Mouse (Mus musculus) MEL (cell line): Measurements from ENCODE around the gene Cuta.

Experiments used
- CHD1 ChIP-seq: IDR thresholded peaks from 2 replicates; pipeline ENCODE4 v1.6.1; 2012; ENCODE audit warnings: low read depth, mild to moderate bottlenecking, inconsistent platforms, low read length, improper control_type of control experiment
- CHD2 ChIP-seq: IDR thresholded peaks from 2 replicates; pipeline ENCODE4 v1.6.1; 2011; ENCODE audit warnings: low read length, improper control_type of control experiment
- CTCF ChIP-seq, 3 experiments: IDR thresholded peaks in 2 of 3; conservative IDR thresholded peaks in 1 of 3; 2 replicates each; pipeline ENCODE4 v1.5.1; 2011 to 2012; ENCODE audit warnings: low read length in 3 of 3, low read depth in 2 of 3, mild to moderate bottlenecking in 2 of 3, improper control_type of control experiment in 1 of 3, inconsistent platforms in 1 of 3, mixed read lengths in 1 of 3, moderate library complexity in 1 of 3; ENCODE audit not compliant: control insufficient read depth in 1 of 3, insufficient read depth in 1 of 3, poor library complexity in 1 of 3, severe bottlenecking in 1 of 3
- EP300 ChIP-seq, 2 experiments: IDR thresholded peaks; 2 replicates each; pipeline ENCODE4 v1.6.1; 2011; ENCODE audit warnings: improper control_type of control experiment in 2 of 2, low read length in 2 of 2, low read depth in 1 of 2, mild to moderate bottlenecking in 1 of 2
- ETS1 ChIP-seq: IDR thresholded peaks from 2 replicates; pipeline ENCODE4 v1.6.1; 2012; ENCODE audit warnings: low read depth, mild to moderate bottlenecking, inconsistent platforms, low read length, improper control_type of control experiment, moderate library complexity
- GABPA ChIP-seq: IDR thresholded peaks from 2 replicates; pipeline ENCODE4 v1.6.1; 2012; ENCODE audit warnings: low read depth, mild to moderate bottlenecking, inconsistent platforms, low read length, improper control_type of control experiment, moderate library complexity
- JUND ChIP-seq: IDR thresholded peaks from 2 replicates; pipeline ENCODE4 v1.6.1; 2011; ENCODE audit warnings: low read depth, mild to moderate bottlenecking, improper control_type of control experiment, low read length
- MEF2A ChIP-seq: IDR thresholded peaks from 2 replicates; pipeline ENCODE4 v1.6.1; 2014; ENCODE audit warnings: low read depth, mild to moderate bottlenecking, inconsistent platforms, low read length, improper control_type of control experiment; ENCODE audit not compliant: poor library complexity, insufficient replicate concordance, severe bottlenecking; ENCODE audit errors: extremely low read depth
- POLR2A ChIP-seq, 2 experiments: IDR thresholded peaks; 2 replicates each; pipeline ENCODE4 v1.6.1; 2011 to 2012; ENCODE audit warnings: low read length in 2 of 2, mild to moderate bottlenecking in 2 of 2, control low read depth in 1 of 2, improper control_type of control experiment in 1 of 2, low read depth in 1 of 2, moderate library complexity in 1 of 2; ENCODE audit not compliant: control insufficient read depth in 1 of 2, insufficient read depth in 1 of 2, poor library complexity in 1 of 2
- POLR2AphosphoS2 ChIP-seq: IDR thresholded peaks from 2 replicates; pipeline ENCODE4 v1.6.1; 2011; ENCODE audit warnings: low read length, improper control_type of control experiment
- RAD21 ChIP-seq: IDR thresholded peaks from 2 replicates; pipeline ENCODE4 v1.6.1; 2011; ENCODE audit warnings: mild to moderate bottlenecking, low read depth, low read length, improper control_type of control experiment

DNA sequence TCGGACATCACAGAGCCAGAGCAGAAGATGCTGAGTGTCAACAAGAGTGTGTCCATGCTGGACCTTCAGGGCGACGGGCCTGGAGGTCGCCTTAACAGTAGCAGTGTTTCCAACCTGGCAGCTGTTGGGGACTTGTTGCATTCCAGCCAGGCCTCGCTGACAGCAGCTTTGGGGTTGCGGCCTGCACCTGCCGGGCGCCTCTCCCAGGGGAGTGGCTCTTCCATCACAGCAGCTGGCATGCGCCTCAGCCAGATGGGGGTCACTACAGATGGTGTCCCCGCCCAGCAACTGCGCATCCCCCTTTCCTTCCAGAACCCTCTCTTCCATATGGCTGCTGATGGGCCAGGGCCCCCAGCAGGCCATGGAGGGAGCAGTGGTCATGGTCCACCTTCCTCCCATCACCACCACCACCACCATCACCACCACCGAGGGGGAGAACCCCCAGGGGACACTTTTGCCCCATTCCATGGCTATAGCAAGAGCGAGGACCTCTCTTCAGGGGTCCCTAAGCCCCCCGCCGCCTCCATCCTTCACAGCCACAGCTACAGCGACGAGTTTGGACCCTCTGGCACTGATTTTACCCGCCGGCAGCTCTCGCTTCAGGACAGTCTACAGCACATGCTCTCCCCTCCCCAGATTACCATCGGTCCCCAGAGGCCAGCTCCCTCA is 22.3 kb upstream of the Cuta start:
- TF ChIP-seq GABPA (no peak), RAD21 (no peak), CTCF (IDR thresholded peaks at IDR 0.05 in 2 of 3, conservative IDR thresholded peaks at IDR 0.05 in 1 of 3; ENCODE audit: control insufficient read depth in 1 of 3, insufficient read depth in 1 of 3, low read depth in 2 of 3, low read length in 3 of 3, poor library complexity in 1 of 3, severe bottlenecking in 1 of 3) (no peak), EP300 (IDR thresholded peaks at IDR 0.05; ENCODE audit: low read depth in 1 of 2, low read length in 2 of 2) (no peak), ETS1 (no peak), POLR2A (IDR thresholded peaks at IDR 0.05; ENCODE audit: control insufficient read depth in 1 of 2, insufficient read depth in 1 of 2, low read depth in 1 of 2, low read length in 2 of 2, poor library complexity in 1 of 2) (no peak), CHD1 (no peak), POLR2AphosphoS2 (no peak), JUND (no peak), CHD2 (no peak), MEF2A (no peak)
